8 mouse cellular contexts compared by ENCODE assay signal in genomic region chr6:117437411-117438101, GRCm38 (mm10).
A peak's percentile ranks its signal among the peaks of the same experiment; 100 is the strongest.
DNase-seq lines count a peak whose midpoint lies in the region; ATAC-seq lines count a peak whose summit lies in the region.

No protein-coding gene starts in this region.

- no peaks in the 10 kb centered on the region for H3K27me3 ChIP-seq in midbrain, embryonic 11.5 days (ENCODE audit: control insufficient read depth, insufficient read depth, low read length)
- no peaks in the 10 kb centered on the region for H3K27me3 ChIP-seq in midbrain, embryonic 15.5 days (replicated peaks)
- H3K27me3 ChIP-seq in kidney, embryonic 16.5 days (ENCODE audit: insufficient read depth, low read length) = no peaks in the 10 kb centered on the region

- H3K4me3 ChIP-seq in midbrain, embryonic 11.5 days (ENCODE audit: low read depth, low read length) = no peak overlapping the region
- H3K4me3 ChIP-seq in midbrain, embryonic 15.5 days = no peak overlapping the region
- no peak overlapping the region for H3K4me3 ChIP-seq in kidney, embryonic 16.5 days (ENCODE audit: low read length)

- peak; percentile 35 for DNase-seq in midbrain, embryonic 11.5 days (ENCODE audit: low spot score, missing footprints)
- DNase-seq in gastrocnemius, adult 8-10 months (ENCODE audit: low spot score in 2 of 2) = peak; percentile 43 to 49
- peak; percentile 49 for DNase-seq in ovary, postnatal 36 days (ENCODE audit: low spot score)
- DNase-seq in frontal cortex, postnatal 36 days (ENCODE audit: low spot score in 2 of 2) = no peak
- DNase-seq in embryo, embryonic 10 days (ENCODE audit: low spot score) = no peak

- no peak overlapping the region for H3K9ac ChIP-seq in midbrain, embryonic 11.5 days (ENCODE audit: low read length)
- no peak overlapping the region for H3K9ac ChIP-seq in midbrain, embryonic 15.5 days
- H3K9ac ChIP-seq in kidney, embryonic 16.5 days (replicated peaks; ENCODE audit: low read length) = no peak overlapping the region

- H3K4me2 ChIP-seq in midbrain, embryonic 11.5 days = no peak overlapping the region
- no peak overlapping the region for H3K4me2 ChIP-seq in midbrain, embryonic 15.5 days
- H3K4me2 ChIP-seq in kidney, embryonic 16.5 days (replicated peaks; ENCODE audit: low read depth, low read length) = no peak overlapping the region

- H3K4me1 ChIP-seq in midbrain, embryonic 11.5 days (ENCODE audit: control insufficient read depth, insufficient read depth, low read length) = no peaks in the 10 kb centered on the region
- H3K4me1 ChIP-seq in midbrain, embryonic 15.5 days = no peaks in the 10 kb centered on the region
- peaks cover 12% of the 10 kb centered on the region; the same call in 1 of the 2 replicates for H3K4me1 ChIP-seq in kidney, embryonic 16.5 days (ENCODE audit: insufficient read depth, low read length)

- ATAC-seq in midbrain, embryonic 11.5 days (ENCODE audit: low FRiP score) = no peak
- no peak for ATAC-seq in midbrain, embryonic 15.5 days (replicated peaks)
- ATAC-seq in kidney, embryonic 16.5 days (ENCODE audit: low FRiP score, low TSS enrichment) = peak; percentile 46; the same call in 1 of the 2 replicates
- no peak for ATAC-seq in monocyte, adult 5-6 weeks (replicated peaks; ENCODE audit: insufficient number of reproducible peaks, low FRiP score, low TSS enrichment, poor library complexity, severe bottlenecking)

- 70% methylated on average over 10 of the region's 10 CpGs for WGBS in midbrain, embryonic 11.5 days
- 59% methylated on average over 10 of the region's 10 CpGs for WGBS in midbrain, embryonic 15.5 days
- WGBS in kidney, embryonic 16.5 days = 45% methylated on average over 10 of the region's 10 CpGs

- no peak overlapping the region for H3K27ac ChIP-seq in midbrain, embryonic 11.5 days (ENCODE audit: low read depth, low read length)
- H3K27ac ChIP-seq in midbrain, embryonic 15.5 days = no peak overlapping the region
- H3K27ac ChIP-seq in kidney, embryonic 16.5 days (ENCODE audit: low read length) = peak overlapping the region; percentile 23; the same call in 1 of the 2 replicates

- H3K36me3 ChIP-seq in midbrain, embryonic 11.5 days (ENCODE audit: control insufficient read depth, insufficient read depth, low read length) = no peaks in the 10 kb centered on the region
- no peaks in the 10 kb centered on the region for H3K36me3 ChIP-seq in midbrain, embryonic 15.5 days (replicated peaks)
- H3K36me3 ChIP-seq in kidney, embryonic 16.5 days (ENCODE audit: insufficient read depth, low read length) = no peaks in the 10 kb centered on the region

- H3K9me3 ChIP-seq in midbrain, embryonic 11.5 days (ENCODE audit: control insufficient read depth, low read length) = no peaks in the 10 kb centered on the region
- no peaks in the 10 kb centered on the region for H3K9me3 ChIP-seq in midbrain, embryonic 15.5 days
- H3K9me3 ChIP-seq in kidney, embryonic 16.5 days (ENCODE audit: low read length) = no peaks in the 10 kb centered on the region

Comparison
In these comparisons a context has a peak if more than half of its experiments do, and no peak if none do; other contexts are left out.
1. DNase-seq: peak in midbrain, embryonic 11.5 days (single experiment), gastrocnemius, adult 8-10 months (2 of 2) and ovary, postnatal 36 days (single experiment); none in frontal cortex, postnatal 36 days (0 of 2) and embryo, embryonic 10 days (single experiment).